Mouse (Mus musculus) urinary bladder, adult 2 months (tissue): ENCODE data around the gene Tbx15. TPM values are rescaled to one million over a fixed set of nuclear protein-coding genes. Genes with fewer than 3 reads are reported as not detected.

Experiments
- DNase-seq: peaks from one replicate; pipeline ENCODE4 v3.0.0; 2022; ENCODE audit warnings: low spot score
- polyA plus RNA-seq: library from polyadenylated mRNA; depleted of rRNA; stranded (reverse); fragments of >200 nt; gene quantifications from 2 replicates; pipeline ENCODE4 v1.2.3, GENCODE M21; 2012

Tbx15 gene
- polyA plus RNA-seq, 1 experiment, result 0.25 TPM

- DNase-seq, result no peak
Observed at GRCm38 (mm10) chr3:99248831-99249550, 8.8 kb downstream of the Tbx15 start.

- DNase-seq, result no peak
Observed at GRCm38 (mm10) chr3:99249551-99249870, 9.3 kb downstream of the Tbx15 start.

GRCm38 (mm10) chr3:99249906-99250305 lies 9.7 kb downstream of the Tbx15 start:
- no peak for DNase-seq

GRCm38 (mm10) chr3:99251271-99252165 lies 11.3 kb downstream of the Tbx15 start:
- DNase-seq, result no peak

- no peak for DNase-seq
Observed at GRCm38 (mm10) chr3:99252461-99253091, 12.4 kb downstream of the Tbx15 start.

- no peak for DNase-seq
Observed at GRCm38 (mm10) chr3:99253092-99253488, 12.9 kb downstream of the Tbx15 start.

- DNase-seq, result no peak
Observed at GRCm38 (mm10) chr3:99253497-99254451, 13.6 kb downstream of the Tbx15 start.

GRCm38 (mm10) chr3:99254559-99255151 lies 14.5 kb downstream of the Tbx15 start:
- DNase-seq, result no peak

GRCm38 (mm10) chr3:99255411-99256365 lies 15.5 kb downstream of the Tbx15 start:
- no peak for DNase-seq

GRCm38 (mm10) chr3:99256366-99256750 lies 16.2 kb downstream of the Tbx15 start:
- DNase-seq, result no peak

- no peak for DNase-seq
Observed at GRCm38 (mm10) chr3:99256766-99257165, 16.6 kb downstream of the Tbx15 start.

GRCm38 (mm10) chr3:99257586-99258577 lies 17.7 kb downstream of the Tbx15 start:
- DNase-seq, result no peak

GRCm38 (mm10) chr3:99259741-99260270 lies 19.6 kb downstream of the Tbx15 start:
- no peak for DNase-seq

- DNase-seq, result no peak
Observed at GRCm38 (mm10) chr3:99260395-99260794, 20.2 kb downstream of the Tbx15 start.

GRCm38 (mm10) chr3:99261371-99261791 lies 21.2 kb downstream of the Tbx15 start:
- no peak for DNase-seq

GRCm38 (mm10) chr3:99261986-99262385 lies 21.8 kb downstream of the Tbx15 start:
- no peak for DNase-seq

GRCm38 (mm10) chr3:99263471-99263903 lies 23.3 kb downstream of the Tbx15 start:
- no peak for DNase-seq

GRCm38 (mm10) chr3:99264695-99265094 lies 24.5 kb downstream of the Tbx15 start:
- DNase-seq, result no peak
